Mouse (Mus musculus) heart, embryonic 14.5 days (tissue): ENCODE measurements around the gene Zdhhc23. TPM values are rescaled to one million over a fixed set of nuclear protein-coding genes. Genes with fewer than 3 reads are reported as not detected.

ENCODE experiments used
- ATAC-seq: fragments of 200-750 bp; cut with Nextera tagmentation; 2 replicates; pipeline ENCODE4 v1.8.0; 2017; ENCODE audit warnings: low read depth, moderate TSS enrichment; ENCODE audit not compliant: insufficient number of reproducible peaks, insufficient read depth, low FRiP score
- H3K27ac ChIP-seq, 2 experiments: fragments of 200-500 bp in 1 of 2; fragments of 300-500 bp in 1 of 2; sonication (generic) in 1 of 2; replicated peaks in 1 of 2; 2 replicates each; pipeline ENCODE4 v1.5.1; 2012 to 2014; ENCODE audit warnings: low read depth in 2 of 2, low read length in 2 of 2, control low read depth in 1 of 2, mild to moderate bottlenecking in 1 of 2, mixed read lengths in 1 of 2; ENCODE audit not compliant: control insufficient read depth in 1 of 2, insufficient read depth in 1 of 2
- H3K27me3 ChIP-seq: fragments of 300-500 bp; sonication (generic); 2 replicates; pipeline ENCODE4 v1.6.1; 2014; ENCODE audit warnings: mild to moderate bottlenecking, low read length, control low read depth; ENCODE audit not compliant: control insufficient read depth, insufficient read depth
- H3K36me3 ChIP-seq: fragments of 300-500 bp; sonication (generic); 2 replicates; pipeline ENCODE4 v1.6.1; 2014; ENCODE audit warnings: mild to moderate bottlenecking, control low read depth, low read length, mixed read lengths; ENCODE audit not compliant: control insufficient read depth, insufficient read depth
- H3K4me1 ChIP-seq, 2 experiments: fragments of 200-500 bp in 1 of 2; fragments of 300-500 bp in 1 of 2; sonication (generic) in 1 of 2; 2 replicates each; pipeline ENCODE4 v1.6.1; 2012 to 2014; ENCODE audit warnings: low read length in 2 of 2, control low read depth in 1 of 2, mixed read lengths in 1 of 2; ENCODE audit not compliant: control insufficient read depth in 2 of 2, insufficient read depth in 2 of 2
- H3K4me2 ChIP-seq: fragments of 300-500 bp; sonication (generic); 2 replicates; pipeline ENCODE4 v1.6.1; 2014; ENCODE audit warnings: mild to moderate bottlenecking, low read length
- H3K4me3 ChIP-seq, 2 experiments: fragments of 200-500 bp in 1 of 2; fragments of 300-500 bp in 1 of 2; sonication (generic) in 1 of 2; 2 replicates each; pipeline ENCODE4 v1.5.1; 2012 to 2014; ENCODE audit warnings: low read length in 2 of 2, mild to moderate bottlenecking in 2 of 2, control low read depth in 1 of 2, low read depth in 1 of 2, moderate library complexity in 1 of 2; ENCODE audit not compliant: control insufficient read depth in 1 of 2, insufficient read depth in 1 of 2
- H3K9ac ChIP-seq: fragments of 300-500 bp; sonication (generic); 2 replicates; pipeline ENCODE4 v1.6.1; 2014; ENCODE audit warnings: mild to moderate bottlenecking, low read length
- H3K9me3 ChIP-seq: fragments of 300-500 bp; sonication (generic); 2 replicates; pipeline ENCODE4 v1.6.1; 2016; ENCODE audit warnings: low read length, control low read depth; ENCODE audit not compliant: control insufficient read depth
- WGBS: fragments of 180-500 bp; shearing (Covaris S2); extraction: QIAGEN DNeasy Blood & Tissue Kit; methylation state at CpG from one replicate; pipeline ENCODE4 v1.1.7; 2014; 5-methylcytosine and 5-hydroxymethylcytosine counted together
- polyA plus RNA-seq: library from polyadenylated mRNA; unstranded; fragments of >200 nt; fragmentation: Nextera tagmentation; extraction: Ambion mirVana; gene quantifications from 2 replicates; pipeline ENCODE4 v1.2.1, GENCODE M21; 2014

The Zdhhc23 gene
- polyA plus RNA-seq, 1 experiment from 2014 or later, result 1.6 TPM

- Histone ChIP-seq H3K9ac (no peak overlapping the region), H3K27ac (no peak overlapping the region), H3K9me3 (no peaks in the 10 kb centered on the region), H3K36me3 (no peaks in the 10 kb centered on the region), H3K4me2 (no peak overlapping the region), H3K4me3 (no peak overlapping the region), H3K27me3 (no peaks in the 10 kb centered on the region), H3K4me1 (no peaks in the 10 kb centered on the region; a peak in 1 of 4 replicates)
- ATAC-seq, result no peak
Observed at GRCm38 (mm10) chr16:43930577-43930976, 49.0 kb downstream of the Zdhhc23 start.

GRCm38 (mm10) chr16:43926341-43926859 lies 53.2 kb downstream of the Zdhhc23 start, which contains the start of gene Qtrt2:
Gene Qtrt2, minus strand, starts transcription at chr16:43926809.
- no peak for ATAC-seq
- H3K27me3 ChIP-seq, result no peaks in the 10 kb centered on the region
- 0 out of 4 replicates have a peak, but pooled peaks cover 0 to 3% of the 10 kb centered on the region in 2 experiments for H3K4me1 ChIP-seq
- H3K9me3 ChIP-seq, result no peaks in the 10 kb centered on the region
- no peak within 1 kb of the TSS for H3K4me3 ChIP-seq
- no peak within 1 kb of the TSS for H3K27ac ChIP-seq
- no peaks in the 10 kb centered on the region for H3K36me3 ChIP-seq
- no peak within 1 kb of the TSS for H3K9ac ChIP-seq
- 64% methylated on average over 6 of the region's 6 CpGs for WGBS
- H3K4me2 ChIP-seq, result no peak within 1 kb of the TSS

GRCm38 (mm10) chr16:43925846-43926245 lies 53.7 kb downstream of the Zdhhc23 start:
- Histone ChIP-seq H3K4me2 (no peak overlapping the region), H3K36me3 (no peaks in the 10 kb centered on the region), H3K27ac (no peak overlapping the region), H3K4me1 (0 out of 4 replicates have a peak, but pooled peaks cover 0 to 3% of the 10 kb centered on the region in 2 experiments), H3K4me3 (no peak overlapping the region), H3K9me3 (no peaks in the 10 kb centered on the region), H3K9ac (no peak overlapping the region), H3K27me3 (no peaks in the 10 kb centered on the region)
- WGBS, result 94% methylated on average over 1 of the region's 1 CpGs
- ATAC-seq, result no peak

GRCm38 (mm10) chr16:43925001-43925558 lies 54.5 kb downstream of the Zdhhc23 start:
- Histone ChIP-seq H3K4me3 (no peak overlapping the region), H3K36me3 (no peaks in the 10 kb centered on the region), H3K9me3 (no peaks in the 10 kb centered on the region), H3K27ac (no peak overlapping the region), H3K27me3 (no peaks in the 10 kb centered on the region), H3K9ac (no peak overlapping the region), H3K4me1 (0 out of 4 replicates have a peak, but pooled peaks cover 0 to 3% of the 10 kb centered on the region in 2 experiments), H3K4me2 (no peak overlapping the region)
- no peak for ATAC-seq
- 29% methylated on average over 6 of the region's 6 CpGs for WGBS

- H3K9ac ChIP-seq, result no peak overlapping the region
- WGBS, result 30% methylated on average over 3 of the region's 3 CpGs
- ATAC-seq, result no peak
- H3K4me3 ChIP-seq, result no peak overlapping the region
- H3K36me3 ChIP-seq, result no peaks in the 10 kb centered on the region
- H3K9me3 ChIP-seq, result no peaks in the 10 kb centered on the region
- no peak overlapping the region for H3K4me2 ChIP-seq
- H3K27me3 ChIP-seq, result no peaks in the 10 kb centered on the region
- H3K4me1 ChIP-seq, result 0 out of 4 replicates have a peak, but pooled peaks cover 0 to 3% of the 10 kb centered on the region in 2 experiments
- no peak overlapping the region for H3K27ac ChIP-seq
Observed at GRCm38 (mm10) chr16:43922630-43923029, 57.0 kb downstream of the Zdhhc23 start.

GRCm38 (mm10) chr16:43922024-43922423 lies 57.6 kb downstream of the Zdhhc23 start:
- H3K9me3 ChIP-seq, result no peaks in the 10 kb centered on the region
- H3K4me1 ChIP-seq, result 0 out of 4 replicates have a peak, but pooled peaks cover 0 to 3% of the 10 kb centered on the region in 2 experiments
- no peak overlapping the region for H3K9ac ChIP-seq
- H3K4me2 ChIP-seq, result no peak overlapping the region
- WGBS, result 54% methylated on average over 2 of the region's 2 CpGs
- ATAC-seq, result no peak
- H3K27me3 ChIP-seq, result no peaks in the 10 kb centered on the region
- no peak overlapping the region for H3K4me3 ChIP-seq
- H3K36me3 ChIP-seq, result no peaks in the 10 kb centered on the region
- no peak overlapping the region for H3K27ac ChIP-seq

GRCm38 (mm10) chr16:43918867-43919266 lies 60.7 kb downstream of the Zdhhc23 start:
- no peak overlapping the region for H3K4me2 ChIP-seq
- ATAC-seq, result no peak
- no peak overlapping the region for H3K9ac ChIP-seq
- H3K36me3 ChIP-seq, result no peaks in the 10 kb centered on the region
- H3K4me1 ChIP-seq, result no peaks in the 10 kb centered on the region
- no peaks in the 10 kb centered on the region for H3K9me3 ChIP-seq
- WGBS, result 76% methylated on average over 3 of the region's 3 CpGs
- no peak overlapping the region for H3K4me3 ChIP-seq
- no peaks in the 10 kb centered on the region for H3K27me3 ChIP-seq
- no peak overlapping the region for H3K27ac ChIP-seq
